Mouse (Mus musculus) frontal cortex, adult (tissue): ENCODE measurements around the gene Map3k15.

ENCODE experiments used
- ATAC-seq: cut with Nextera tagmentation; 2 replicates; pipeline ENCODE4 v1.9.2; 2017; ENCODE audit warnings: mild to moderate bottlenecking, moderate library complexity, mixed read lengths; ENCODE audit not compliant: low TSS enrichment

Gene Map3k15

DNA sequence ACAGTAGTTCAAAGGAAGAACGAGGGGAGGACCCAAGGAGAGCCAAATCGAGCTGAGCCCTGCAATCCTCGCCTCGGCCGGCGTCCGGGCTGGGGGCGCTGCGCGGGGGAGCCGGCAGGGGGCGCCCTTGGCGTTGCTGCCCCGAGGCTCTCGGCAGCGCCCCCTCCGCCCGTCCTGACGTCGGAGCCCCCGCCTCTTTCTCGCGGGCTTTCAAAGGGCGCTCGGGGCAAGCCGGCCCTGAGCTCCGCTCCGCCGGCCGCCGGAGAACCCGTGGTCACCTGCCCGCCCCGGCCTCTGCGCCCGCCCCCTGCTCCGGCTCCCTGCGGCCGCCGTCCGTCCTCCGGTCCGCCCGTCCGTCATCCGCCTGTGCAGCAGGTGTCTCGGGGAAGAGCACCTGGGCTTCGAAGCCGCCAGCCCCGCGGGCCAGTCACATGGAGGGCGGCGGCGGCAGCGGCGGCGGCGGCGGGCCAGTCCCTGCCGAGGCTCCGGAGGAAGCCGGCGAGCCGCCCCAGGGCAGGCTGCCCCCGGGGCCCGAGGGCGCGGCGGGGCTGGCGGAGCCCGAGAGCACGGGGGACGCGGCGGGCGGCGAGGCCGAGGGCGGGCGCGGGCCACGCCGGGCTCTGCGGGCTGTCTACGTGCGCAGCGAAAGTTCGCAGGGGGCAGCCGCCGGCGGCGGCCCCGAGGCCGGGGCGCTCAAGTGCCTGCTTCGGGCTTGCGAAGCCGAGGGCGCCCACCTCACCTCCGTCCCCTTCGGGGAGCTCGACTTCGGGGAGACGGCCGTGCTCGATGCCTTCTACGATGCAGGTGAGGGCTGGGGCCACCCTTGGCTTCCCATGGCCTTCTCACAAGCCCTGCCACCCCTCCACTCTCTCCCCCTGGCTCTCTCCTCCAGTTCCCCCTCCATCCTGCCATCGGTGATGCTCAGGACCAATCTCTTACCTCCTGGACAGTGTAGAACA, at the start of gene Map3k15:
Map3k15 (plus strand) TSS at position 432 of the 959 bp plus-strand sequence.
- peak; percentile 72; the same call in 1 of the 2 replicates for ATAC-seq

- no peak for ATAC-seq
Measured at GRCm38 (mm10) chrX:159942569-159942968, 45.7 kb upstream of the Map3k15 start.

GRCm38 (mm10) chrX:159943586-159943985, 44.6 kb upstream of the Map3k15 start:
- no peak for ATAC-seq

- peak; percentile 44; the same call in 1 of the 2 replicates for ATAC-seq
Measured at GRCm38 (mm10) chrX:159953546-159954429, 34.4 kb upstream of the Map3k15 start.

DNA sequence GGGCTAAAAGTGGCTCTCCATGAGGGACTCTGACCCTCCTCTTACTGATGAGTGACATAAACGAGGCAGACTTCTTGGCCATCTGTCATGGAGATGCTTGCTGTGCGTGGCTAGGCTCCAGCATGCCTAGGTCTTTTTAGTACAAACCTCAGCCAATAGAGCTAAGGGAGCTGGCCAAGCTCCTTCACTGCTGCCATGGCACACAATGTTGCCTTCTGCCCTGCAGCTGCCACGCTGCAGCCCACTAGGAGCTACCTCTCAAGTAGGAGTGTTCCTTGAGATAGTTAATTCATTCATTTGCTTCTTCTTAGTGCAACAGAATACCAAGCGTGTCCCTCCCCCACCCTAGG, 33.8 kb upstream of the Map3k15 start:
- ATAC-seq: no peak

DNA sequence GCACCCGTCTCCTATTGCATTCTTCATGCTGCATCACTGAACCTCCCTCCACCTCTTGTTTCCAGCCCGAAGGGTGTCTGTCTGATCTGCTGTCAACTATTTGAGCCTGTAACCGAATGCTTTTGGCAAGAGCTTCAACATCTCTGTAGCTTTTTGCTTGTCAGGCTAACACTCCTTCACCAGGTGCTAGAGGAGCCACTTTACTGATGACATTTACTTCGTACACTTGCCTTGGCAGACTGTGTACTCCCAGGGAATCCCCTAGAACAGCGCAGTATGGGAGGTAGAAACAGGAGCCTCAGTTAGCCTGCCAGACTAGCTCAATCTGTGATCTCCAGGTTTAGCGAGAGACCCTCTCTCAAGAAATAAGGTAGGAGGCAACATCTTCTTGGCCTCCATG, 32.8 kb upstream of the Map3k15 start:
- ATAC-seq: no peak

DNA sequence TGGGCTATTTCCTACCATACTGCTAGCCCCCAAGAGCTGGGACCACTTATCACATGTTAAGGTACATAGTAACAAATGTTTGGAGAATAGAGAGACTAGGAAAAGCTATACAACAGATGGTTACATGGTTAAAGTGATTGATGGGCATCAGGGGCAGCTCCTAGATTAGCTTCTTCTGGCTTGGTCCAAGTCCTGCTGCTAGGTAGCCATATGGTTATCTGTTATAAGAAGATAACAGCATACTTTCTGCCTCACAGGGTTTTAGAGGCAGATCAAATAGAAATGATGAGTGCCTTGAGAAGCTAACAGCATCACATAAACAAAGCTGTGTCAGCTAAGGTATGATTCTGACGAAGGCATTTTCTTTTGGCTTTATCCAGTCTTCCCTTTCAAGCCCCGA, 26.8 kb upstream of the Map3k15 start:
- no peak for ATAC-seq

GRCm38 (mm10) chrX:159963273-159963672, 25.0 kb upstream of the Map3k15 start:
- ATAC-seq: peak; percentile 81

DNA sequence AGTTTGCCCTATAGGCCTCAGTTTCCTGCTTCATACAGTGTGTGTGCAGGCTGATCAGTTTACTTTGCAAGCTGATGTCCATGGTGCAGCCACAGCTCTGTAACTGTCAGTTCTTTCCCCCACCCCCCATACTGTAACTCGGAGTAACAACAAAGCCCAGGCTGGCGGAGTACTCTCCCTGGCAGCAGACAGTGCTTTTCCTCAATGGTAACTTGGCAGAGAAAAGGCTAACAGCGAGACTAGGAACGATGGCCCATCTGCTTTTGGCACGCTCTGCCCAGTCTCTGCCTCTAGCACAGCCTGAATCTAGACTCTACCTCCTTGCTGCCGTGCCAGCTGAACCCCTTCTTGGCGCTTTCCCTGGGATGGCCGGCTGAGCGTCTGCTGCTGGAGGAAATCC, 24.3 kb upstream of the Map3k15 start:
- peak; percentile 72 for ATAC-seq

- no peak for ATAC-seq
Measured at GRCm38 (mm10) chrX:159969025-159969424, 19.2 kb upstream of the Map3k15 start.

DNA sequence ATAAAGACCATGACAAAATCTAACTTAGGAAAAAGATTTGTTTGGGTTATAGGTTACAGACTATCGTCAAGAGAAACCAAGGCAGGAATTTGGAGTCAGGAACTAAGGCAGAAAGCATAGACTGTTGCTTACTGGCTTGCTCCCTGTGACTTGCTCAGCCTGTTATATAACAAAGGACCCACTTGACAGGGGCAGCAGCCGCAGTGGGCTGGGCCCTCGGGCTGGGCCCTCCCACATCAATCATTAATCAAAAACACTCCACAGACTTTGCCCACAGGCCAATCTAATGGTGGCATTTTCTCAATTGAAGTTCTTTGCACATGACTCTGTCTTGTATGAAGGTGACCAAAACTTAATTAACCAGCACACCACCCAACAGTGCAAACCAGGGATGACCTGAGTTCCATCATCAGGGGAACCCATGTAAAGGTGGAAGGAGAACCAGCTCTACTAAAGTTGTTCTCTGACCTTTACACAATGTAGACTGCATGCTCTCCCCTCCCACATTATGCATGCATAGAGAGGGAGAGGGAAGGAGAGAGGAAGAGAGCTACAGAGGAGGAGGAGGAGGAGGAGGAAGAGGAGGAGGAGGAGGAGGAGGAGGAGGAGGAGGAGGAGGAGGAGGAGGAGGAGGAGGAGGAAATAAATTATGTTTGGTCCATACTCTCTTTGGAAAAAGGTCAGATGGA, 17.0 kb upstream of the Map3k15 start:
- ATAC-seq: no peak

DNA sequence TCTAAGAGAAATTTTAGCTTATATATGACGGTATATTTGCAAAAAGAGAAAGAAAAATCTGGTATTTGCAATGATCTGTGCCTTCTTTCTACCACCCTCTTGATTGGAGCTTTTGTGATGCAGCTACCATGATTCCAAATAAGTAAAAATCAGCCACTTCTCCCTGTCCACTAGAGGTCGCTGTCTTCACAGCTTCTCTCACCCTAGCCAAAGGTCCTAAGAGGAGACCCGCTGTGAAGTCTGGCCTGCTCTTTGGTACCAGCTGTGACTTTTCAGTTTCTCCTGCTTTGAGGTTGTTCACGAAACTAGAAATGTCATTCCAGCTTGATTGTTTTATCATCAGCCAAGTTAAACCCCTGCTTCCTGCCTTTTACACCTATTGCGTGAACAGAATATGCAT, 14.5 kb upstream of the Map3k15 start:
- ATAC-seq: no peak

GRCm38 (mm10) chrX:159976243-159976642, 12.0 kb upstream of the Map3k15 start:
- ATAC-seq: no peak

GRCm38 (mm10) chrX:159995808-159996207, 7.6 kb downstream of the Map3k15 start:
- no peak for ATAC-seq

DNA sequence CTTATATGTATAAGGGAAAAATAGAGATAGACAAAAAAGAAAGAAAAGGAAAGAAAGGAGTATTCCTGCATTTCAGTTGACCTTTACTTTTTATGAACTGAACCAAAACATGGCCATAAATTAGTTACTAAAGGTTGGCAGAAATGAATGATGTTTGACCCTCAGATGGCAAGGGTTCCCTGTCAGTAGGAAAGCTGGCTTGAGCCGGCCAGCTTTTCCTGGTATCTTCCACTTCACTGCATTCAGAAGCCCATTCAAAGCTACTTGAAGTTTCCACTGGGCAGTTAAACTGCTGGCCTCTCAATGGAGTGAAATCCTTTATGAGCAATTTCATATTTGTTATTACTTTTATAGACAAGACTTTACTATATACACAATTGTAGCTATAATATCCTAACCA, 65.1 kb downstream of the Map3k15 start:
- ATAC-seq: no peak

DNA sequence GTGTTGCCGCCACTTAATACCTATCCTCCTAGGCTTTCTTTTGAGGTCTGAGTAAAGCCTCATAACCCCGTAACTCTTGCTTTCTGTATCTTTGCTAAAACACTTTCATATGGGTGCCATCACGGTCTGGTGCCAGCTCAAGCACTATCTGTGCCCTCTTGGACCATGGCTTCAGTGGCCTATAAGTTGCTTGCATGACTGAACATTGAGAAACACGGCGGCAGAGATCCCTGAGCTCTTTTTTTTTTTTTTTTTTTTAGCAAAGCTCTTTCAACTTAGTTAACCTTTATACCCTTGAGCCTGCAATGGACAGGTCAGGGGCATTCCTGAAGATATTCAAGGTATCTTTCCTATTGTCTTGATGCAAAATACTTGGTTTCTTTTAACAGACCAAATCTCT, 66.4 kb downstream of the Map3k15 start:
- ATAC-seq: no peak

DNA sequence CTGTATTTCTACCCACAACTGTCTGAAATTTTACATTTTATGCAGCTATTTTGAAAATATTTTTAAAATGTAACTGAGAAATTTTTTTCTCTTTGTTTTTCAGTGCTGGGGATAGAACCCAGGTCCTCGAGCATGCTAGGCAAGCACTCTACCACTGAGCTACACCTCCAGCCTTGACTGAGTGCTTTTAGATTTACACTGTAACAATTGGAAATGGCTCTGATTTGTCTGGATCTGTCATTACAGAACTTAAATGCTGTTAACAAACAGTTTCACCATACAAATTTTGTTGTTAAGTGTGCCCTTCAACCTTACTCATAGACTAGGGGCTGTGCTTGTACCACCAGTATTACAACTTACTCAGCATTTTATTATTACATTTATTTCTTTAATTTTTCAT, 103.7 kb downstream of the Map3k15 start:
- no peak for ATAC-seq

DNA sequence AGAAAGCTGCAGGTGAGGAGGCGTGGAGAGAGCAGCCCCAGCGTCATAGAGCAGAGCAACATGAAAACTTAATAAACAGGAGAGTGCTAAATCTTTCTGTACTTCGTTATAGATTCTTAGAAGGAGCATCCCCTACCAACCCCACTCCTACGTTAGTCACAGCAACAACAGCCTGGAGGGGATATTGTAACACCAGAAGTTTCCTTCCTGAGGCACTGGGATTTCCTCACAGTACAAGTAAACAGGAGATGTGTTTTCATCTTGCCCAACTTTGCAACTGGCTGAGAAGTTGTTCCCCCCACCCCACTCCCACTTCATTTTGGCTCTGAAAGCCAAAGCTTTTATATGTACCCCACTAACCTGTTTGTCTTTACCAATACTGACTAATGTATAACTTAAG, 119.6 kb downstream of the Map3k15 start:
- no peak for ATAC-seq

- ATAC-seq: no peak
Measured at GRCm38 (mm10) chrX:160113777-160114176, 125.5 kb downstream of the Map3k15 start.

DNA sequence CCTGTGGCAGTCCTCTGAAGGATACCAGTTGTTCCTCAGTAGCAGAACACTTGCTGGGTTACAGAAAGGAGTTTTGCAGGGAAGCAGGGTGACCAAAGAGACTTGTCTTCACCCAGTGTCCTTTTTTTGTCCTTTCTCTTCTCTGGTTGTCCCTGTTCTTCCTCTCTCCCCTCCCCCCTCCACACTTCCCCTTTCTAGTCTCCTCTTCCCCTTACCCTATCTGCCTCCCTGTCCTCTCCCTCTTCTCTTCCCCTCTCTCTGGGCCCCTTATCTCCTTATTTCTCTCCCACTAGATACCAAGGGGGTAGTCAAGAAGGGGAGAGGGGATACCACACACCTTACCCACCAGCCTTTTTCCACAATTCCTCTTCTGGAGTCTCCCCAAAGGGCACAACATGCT, 127.8 kb downstream of the Map3k15 start:
- no peak for ATAC-seq

DNA sequence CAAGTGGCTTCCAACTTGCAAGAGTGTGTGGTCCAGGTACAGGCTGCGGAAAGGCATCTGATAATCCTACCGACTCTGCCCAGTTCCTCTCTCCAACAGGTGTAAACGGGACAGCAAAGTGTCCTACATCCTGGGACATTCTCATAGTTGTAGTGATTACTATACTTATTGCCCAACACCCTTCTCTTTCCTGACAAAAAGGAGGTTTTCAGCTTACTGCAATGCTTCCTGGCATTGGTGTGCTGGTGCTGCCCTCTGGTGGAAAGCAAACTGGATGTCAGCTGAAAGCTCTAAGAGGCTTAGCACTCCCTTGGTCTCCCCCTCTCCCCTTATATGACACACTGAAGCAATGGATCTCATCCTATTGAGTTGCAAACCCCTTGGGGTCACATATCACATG, 128.4 kb downstream of the Map3k15 start:
- peak; percentile 84 for ATAC-seq
